Mouse (Mus musculus) neural tube, embryonic 13.5 days (tissue): ENCODE data around the gene Kifc5b. TPM values are rescaled to one million over a fixed set of nuclear protein-coding genes. Genes with fewer than 3 reads are reported as not detected.

Source experiments
- ATAC-seq: fragments of 200-750 bp; cut with Nextera tagmentation; 2 replicates; pipeline ENCODE4 v1.8.0; 2017; ENCODE audit warnings: low read depth, mild to moderate bottlenecking, moderate TSS enrichment, moderate library complexity
- H3K27ac ChIP-seq: fragments of 300-500 bp; sonication (generic); replicated peaks from 2 replicates; pipeline ENCODE4 v1.5.1; 2015; ENCODE audit warnings: moderate library complexity, mild to moderate bottlenecking, inconsistent platforms
- H3K27me3 ChIP-seq: fragments of 300-500 bp; sonication (generic); 2 replicates; pipeline ENCODE4 v1.6.1; 2015; ENCODE audit warnings: mild to moderate bottlenecking, inconsistent platforms
- H3K36me3 ChIP-seq: fragments of 300-500 bp; sonication (generic); 2 replicates; pipeline ENCODE4 v1.6.1; 2015; ENCODE audit warnings: mild to moderate bottlenecking, inconsistent platforms
- H3K4me1 ChIP-seq: fragments of 300-500 bp; sonication (generic); replicated peaks from 2 replicates; pipeline ENCODE4 v1.6.1; 2015; ENCODE audit warnings: inconsistent platforms
- H3K4me2 ChIP-seq: fragments of 300-500 bp; sonication (generic); 2 replicates; pipeline ENCODE4 v1.6.1; 2015; ENCODE audit warnings: inconsistent platforms, mild to moderate bottlenecking, moderate library complexity
- H3K4me3 ChIP-seq: fragments of 300-500 bp; sonication (generic); 2 replicates; pipeline ENCODE4 v1.5.1; 2015; ENCODE audit warnings: mild to moderate bottlenecking, inconsistent platforms
- H3K9ac ChIP-seq: fragments of 300-500 bp; sonication (generic); 2 replicates; pipeline ENCODE4 v1.6.1; 2015; ENCODE audit warnings: moderate library complexity, mild to moderate bottlenecking, inconsistent platforms
- H3K9me3 ChIP-seq: fragments of 300-500 bp; sonication (generic); 2 replicates; pipeline ENCODE4 v1.6.1; 2016; ENCODE audit warnings: inconsistent platforms
- WGBS: fragments of 180-500 bp; shearing (Covaris S2); methylation state at CpG from one replicate; pipeline ENCODE4 v1.1.7; 2015; 5-methylcytosine and 5-hydroxymethylcytosine counted together
- polyA plus RNA-seq: library from polyadenylated mRNA; unstranded; fragments of >200 nt; fragmentation: Nextera tagmentation; extraction: Ambion mirVana; gene quantifications from 2 replicates; pipeline ENCODE4 v1.2.1, GENCODE M21; 2015

The Kifc5b gene
- polyA plus RNA-seq, 1 experiment from 2014 or later = 3.2 TPM

- Histone ChIP-seq H3K4me2 (peak overlapping the region; percentile 90), H3K4me3 (peak overlapping the region; percentile 43), H3K27ac (peak overlapping the region; percentile 75), H3K27me3 (no peaks in the 10 kb centered on the region), H3K36me3 (peaks cover 13% of the 10 kb centered on the region), H3K4me1 (peaks cover 83% of the 10 kb centered on the region), H3K9me3 (no peaks in the 10 kb centered on the region), H3K9ac (peak overlapping the region; percentile 94)
- ATAC-seq = 0 out of 2 replicates have a peak, but pooled peaks have one; percentile 0
- 37% methylated on average over 7 of the region's 7 CpGs for WGBS
These were observed 33.8 kb downstream of the Kifc5b start for GRCm38 (mm10) chr17:26950560-26951288.

- WGBS = 2% methylated on average over 10 of the region's 11 CpGs
- Histone ChIP-seq H3K27me3 (no peaks in the 10 kb centered on the region), H3K4me2 (peak overlapping the region; percentile 90), H3K36me3 (peaks cover 20% of the 10 kb centered on the region), H3K4me1 (peaks cover 76% of the 10 kb centered on the region), H3K9ac (peak overlapping the region; percentile 94), H3K27ac (peak overlapping the region; percentile 75), H3K4me3 (peak overlapping the region; percentile 43), H3K9me3 (no peaks in the 10 kb centered on the region)
- ATAC-seq = peak; percentile 63
These were observed 34.5 kb downstream of the Kifc5b start for GRCm38 (mm10) chr17:26951406-26951805.

- Histone ChIP-seq H3K4me1 (peaks cover 68% of the 10 kb centered on the region), H3K9ac (peak overlapping the region; percentile 94), H3K4me2 (peak overlapping the region; percentile 90), H3K4me3 (peak overlapping the region; percentile 43), H3K27me3 (no peaks in the 10 kb centered on the region), H3K36me3 (peaks cover 28% of the 10 kb centered on the region), H3K9me3 (no peaks in the 10 kb centered on the region), H3K27ac (peak overlapping the region; percentile 75)
- 4% methylated on average over 23 of the region's 23 CpGs for whole genome bisulfite sequencing
- ATAC-seq = peak; percentile 41
These were observed 35.3 kb downstream of the Kifc5b start for GRCm38 (mm10) chr17:26951952-26952877.

GRCm38 (mm10) chr17:26953201-26953600, 36.3 kb downstream of the Kifc5b start:
- Histone ChIP-seq H3K4me2 (peak overlapping the region; percentile 90), H3K27ac (peak overlapping the region; percentile 46; the same call in 1 of the 2 replicates), H3K36me3 (peaks cover 38% of the 10 kb centered on the region), H3K4me3 (peak overlapping the region; percentile 43), H3K9ac (peak overlapping the region; percentile 94), H3K27me3 (no peaks in the 10 kb centered on the region), H3K4me1 (peaks cover 62% of the 10 kb centered on the region), H3K9me3 (no peaks in the 10 kb centered on the region)
- ATAC-seq = no peak
- WGBS = 27% methylated on average over 6 of the region's 6 CpGs

- Histone ChIP-seq H3K4me3 (peak overlapping the region; percentile 43), H3K9ac (peak overlapping the region; percentile 94), H3K9me3 (no peaks in the 10 kb centered on the region), H3K4me1 (peaks cover 62% of the 10 kb centered on the region), H3K36me3 (peaks cover 43% of the 10 kb centered on the region), H3K27ac (peak overlapping the region; percentile 46; the same call in 1 of the 2 replicates), H3K4me2 (peak overlapping the region; percentile 90), H3K27me3 (no peaks in the 10 kb centered on the region)
- ATAC-seq = no peak
- 15% methylated on average over 10 of the region's 16 CpGs for WGBS
These were observed 36.8 kb downstream of the Kifc5b start for GRCm38 (mm10) chr17:26953726-26954125.

- Histone ChIP-seq H3K36me3 (peaks cover 68% of the 10 kb centered on the region), H3K4me3 (no peak overlapping the region), H3K4me1 (peaks cover 36% of the 10 kb centered on the region), H3K4me2 (no peak overlapping the region), H3K27me3 (no peaks in the 10 kb centered on the region), H3K9ac (no peak overlapping the region), H3K9me3 (no peaks in the 10 kb centered on the region), H3K27ac (no peak overlapping the region)
- no peak for ATAC-seq
- WGBS = 89% methylated on average over 5 of the region's 5 CpGs
These were observed 39.4 kb downstream of the Kifc5b start for GRCm38 (mm10) chr17:26956309-26956708.

DNA sequence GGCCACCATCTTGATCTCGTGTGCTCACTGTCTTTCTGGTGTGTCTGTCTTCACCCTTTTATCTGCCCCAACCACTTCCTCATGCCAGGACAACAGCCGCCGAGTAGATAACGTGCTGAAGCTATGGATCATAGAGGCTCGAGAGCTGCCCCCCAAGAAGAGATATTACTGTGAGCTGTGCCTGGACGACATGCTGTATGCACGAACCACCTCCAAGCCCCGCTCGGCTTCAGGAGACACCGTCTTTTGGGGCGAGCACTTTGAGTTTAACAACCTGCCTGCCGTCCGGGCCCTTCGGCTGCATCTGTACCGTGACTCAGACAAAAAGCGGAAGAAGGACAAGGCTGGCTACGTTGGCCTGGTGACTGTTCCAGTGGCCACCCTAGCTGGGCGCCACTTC, 40.0 kb downstream of the Kifc5b start:
- peaks cover 30% of the 10 kb centered on the region for H3K4me1 ChIP-seq
- WGBS = 92% methylated on average over 18 of the region's 18 CpGs
- H3K9me3 ChIP-seq = no peaks in the 10 kb centered on the region
- no peak overlapping the region for H3K9ac ChIP-seq
- no peak for ATAC-seq
- H3K4me3 ChIP-seq = no peak overlapping the region
- H3K27ac ChIP-seq = no peak overlapping the region
- H3K27me3 ChIP-seq = no peaks in the 10 kb centered on the region
- H3K36me3 ChIP-seq = peaks cover 74% of the 10 kb centered on the region
- H3K4me2 ChIP-seq = no peak overlapping the region

GRCm38 (mm10) chr17:26957872-26958271, 41.0 kb downstream of the Kifc5b start:
- Histone ChIP-seq H3K36me3 (peaks cover 84% of the 10 kb centered on the region), H3K27ac (no peak overlapping the region), H3K9ac (no peak overlapping the region), H3K4me3 (no peak overlapping the region), H3K4me2 (no peak overlapping the region), H3K4me1 (peaks cover 20% of the 10 kb centered on the region), H3K27me3 (no peaks in the 10 kb centered on the region), H3K9me3 (no peaks in the 10 kb centered on the region)
- WGBS = 94% methylated on average over 5 of the region's 5 CpGs
- ATAC-seq = no peak

DNA sequence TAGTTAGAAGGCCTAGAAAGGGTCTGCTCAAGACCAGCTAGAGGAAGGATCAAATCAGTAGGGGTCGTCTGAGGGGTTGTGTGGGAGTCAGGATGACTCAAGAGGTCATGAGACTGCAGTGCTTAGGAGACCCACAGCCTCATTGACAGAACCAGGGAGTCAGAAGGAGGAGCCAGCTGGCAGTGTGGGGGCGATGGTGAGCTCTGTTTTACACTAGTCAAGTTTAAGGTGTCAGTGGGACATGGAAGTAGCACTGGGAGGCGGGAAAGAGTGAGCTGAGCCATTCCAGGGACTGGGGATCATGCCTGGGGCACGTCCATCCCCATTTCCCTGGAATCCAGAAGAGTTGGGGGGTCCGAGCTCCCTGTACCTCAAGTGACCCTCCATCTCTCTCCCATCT, 42.0 kb downstream of the Kifc5b start:
- WGBS = 73% methylated on average over 5 of the region's 5 CpGs
- Histone ChIP-seq H3K27me3 (no peaks in the 10 kb centered on the region), H3K9me3 (no peaks in the 10 kb centered on the region), H3K27ac (no peak overlapping the region), H3K4me1 (peaks cover 10% of the 10 kb centered on the region), H3K9ac (no peak overlapping the region), H3K4me2 (no peak overlapping the region), H3K36me3 (peaks cover 92% of the 10 kb centered on the region), H3K4me3 (no peak overlapping the region)
- no peak for ATAC-seq

GRCm38 (mm10) chr17:26959815-26960214, 42.9 kb downstream of the Kifc5b start:
- ATAC-seq = no peak
- WGBS = 96% methylated on average over 4 of the region's 4 CpGs
- H3K36me3 ChIP-seq = peaks cover 97% of the 10 kb centered on the region
- H3K27me3 ChIP-seq = no peaks in the 10 kb centered on the region
- H3K4me3 ChIP-seq = no peak overlapping the region
- no peak overlapping the region for H3K9ac ChIP-seq
- H3K27ac ChIP-seq = no peak overlapping the region
- H3K4me1 ChIP-seq = peaks cover 3% of the 10 kb centered on the region; the same call in 1 of the 2 replicates
- H3K9me3 ChIP-seq = no peaks in the 10 kb centered on the region
- H3K4me2 ChIP-seq = no peak overlapping the region

GRCm38 (mm10) chr17:26961572-26962240, 44.8 kb downstream of the Kifc5b start:
- ATAC-seq = no peak
- WGBS = 87% methylated on average over 21 of the region's 21 CpGs

More at GRCm38 (mm10) chr17:26961572-26962240, 44.8 kb downstream of the Kifc5b start:
- H3K4me2 ChIP-seq = no peak overlapping the region
- peaks cover 97% of the 10 kb centered on the region for H3K36me3 ChIP-seq
- no peak overlapping the region for H3K9ac ChIP-seq
- H3K27me3 ChIP-seq = no peaks in the 10 kb centered on the region
- no peak overlapping the region for H3K27ac ChIP-seq
- H3K4me1 ChIP-seq = no peaks in the 10 kb centered on the region
- H3K9me3 ChIP-seq = no peaks in the 10 kb centered on the region
- H3K4me3 ChIP-seq = no peak overlapping the region
